In genomic region chr4:40969161-40969560, GRCm38 (mm10) we compare ENCODE assay signal across 18 mouse cellular contexts. TPM values are rescaled to one million over a fixed set of nuclear protein-coding genes. Genes with fewer than 3 reads are reported as not detected.
DNase-seq lines count a peak whose midpoint lies in the region; ATAC-seq and TF ChIP-seq lines count a peak whose summit lies in the region.
"Had no signal": no experiment of that assay in that cellular context is flagged by ENCODE, and none has a peak within 500 bp of the region (broad histone marks: within the 10 kb centered on the region; RNA-seq: fewer than 3 reads in every experiment).

No protein-coding gene starts in this region.

- H3K27me3 ChIP-seq in midbrain, embryonic 13.5 days = no peaks in the 10 kb centered on the region
- no peaks in the 10 kb centered on the region for H3K27me3 ChIP-seq in midbrain, embryonic 11.5 days (ENCODE audit: control insufficient read depth, insufficient read depth, low read length)
- H3K27me3 ChIP-seq in kidney, postnatal 0 days (ENCODE audit: insufficient read depth, low read length) = no peaks in the 10 kb centered on the region
- no peaks in the 10 kb centered on the region for H3K27me3 ChIP-seq in myocyte (ENCODE audit: control insufficient read depth, insufficient read depth, insufficient read length)
- H3K27me3 ChIP-seq: neural tube, embryonic 15.5 days; stomach, embryonic 15.5 days had no signal

- H3K36me3 ChIP-seq in midbrain, embryonic 13.5 days = peaks cover 27% of the 10 kb centered on the region
- H3K36me3 ChIP-seq in midbrain, embryonic 11.5 days (ENCODE audit: control insufficient read depth, insufficient read depth, low read length) = no peaks in the 10 kb centered on the region
- H3K36me3 ChIP-seq in kidney, postnatal 0 days (ENCODE audit: insufficient read depth, low read length) = peaks cover 20% of the 10 kb centered on the region; the same call in 1 of the 2 replicates
- H3K36me3 ChIP-seq in myocyte (ENCODE audit: control insufficient read depth, insufficient read depth) = peaks cover 24% of the 10 kb centered on the region

- no peaks in the 10 kb centered on the region for H3K9me3 ChIP-seq in midbrain, embryonic 13.5 days
- H3K9me3 ChIP-seq in midbrain, embryonic 11.5 days (ENCODE audit: control insufficient read depth, low read length) = no peaks in the 10 kb centered on the region
- H3K9me3 ChIP-seq in kidney, postnatal 0 days (replicated peaks; ENCODE audit: low read length) = no peaks in the 10 kb centered on the region
- H3K9me3 ChIP-seq: neural tube, embryonic 15.5 days; stomach, embryonic 15.5 days had no signal

- H3K4me2 ChIP-seq in midbrain, embryonic 13.5 days (replicated peaks) = peak overlapping the region; percentile 80; the same call in 1 of the 2 replicates
- H3K4me2 ChIP-seq in midbrain, embryonic 11.5 days = no peak overlapping the region
- H3K4me2 ChIP-seq in kidney, postnatal 0 days (ENCODE audit: low read length) = no peak overlapping the region
- H3K4me2 ChIP-seq in myocyte (ENCODE audit: low read depth) = peak overlapping the region; percentile 85

- peaks cover 22% of the 10 kb centered on the region for H3K4me1 ChIP-seq in midbrain, embryonic 13.5 days (replicated peaks)
- peaks cover 5% of the 10 kb centered on the region for H3K4me1 ChIP-seq in midbrain, embryonic 11.5 days (ENCODE audit: control insufficient read depth, insufficient read depth, low read length)
- no peaks in the 10 kb centered on the region for H3K4me1 ChIP-seq in kidney, postnatal 0 days (replicated peaks; ENCODE audit: insufficient read depth, low read length)

- H3ac ChIP-seq in myocyte (ENCODE audit: control insufficient read depth, insufficient read length) = no peak overlapping the region

- 0 out of 2 replicates have a peak overlapping the region, but pooled peaks have one; percentile 87 for H3K9ac ChIP-seq in midbrain, embryonic 13.5 days (replicated peaks)
- H3K9ac ChIP-seq in midbrain, embryonic 11.5 days (ENCODE audit: low read length) = no peak overlapping the region
- H3K9ac ChIP-seq in kidney, postnatal 0 days (ENCODE audit: low read depth, low read length) = no peak overlapping the region
- H3K9ac ChIP-seq: stomach, embryonic 15.5 days had no signal

- WGBS in midbrain, embryonic 13.5 days = 88% methylated on average over 4 of the region's 4 CpGs
- WGBS in midbrain, embryonic 11.5 days = 81% methylated on average over 4 of the region's 4 CpGs
- 48% methylated on average over 4 of the region's 4 CpGs for WGBS in kidney, postnatal 0 days

- peaks cover 28% of the 10 kb centered on the region for H3K79me2 ChIP-seq in myocyte (ENCODE audit: control insufficient read depth, insufficient read depth)

- no peak for TF ChIP-seq POLR2A in myocyte (IDR thresholded peaks at IDR 0.05; ENCODE audit: insufficient read length, low read depth)

- no peak for TF ChIP-seq CTCF in kidney, postnatal 0 days (IDR thresholded peaks at IDR 0.05; ENCODE audit: low read depth)

- no peak for ATAC-seq in midbrain, embryonic 13.5 days
- no peak for ATAC-seq in midbrain, embryonic 11.5 days (ENCODE audit: low FRiP score)
- ATAC-seq in kidney, postnatal 0 days (replicated peaks; ENCODE audit: low FRiP score, low read depth) = no peak
- ATAC-seq: forebrain, embryonic 16.5 days had no signal

- peak; percentile 15 for DNase-seq in kidney, adult 18-20 months
- DNase-seq in kidney, postnatal 10 days = no peak
- no peak for DNase-seq in midbrain, embryonic 11.5 days (ENCODE audit: low spot score, missing footprints)
- DNase-seq in kidney, postnatal 0 days (ENCODE audit: low spot score) = no peak
- no peak for DNase-seq in adrenal gland, postnatal 10 days
- DNase-seq: adrenal gland, adult 2 months; gastrocnemius, adult 2 months; heart, adult 18-20 months; left cerebral cortex, postnatal 4 days; lung, postnatal 10 days; retina, postnatal 1 day; thymus, postnatal 14 days had no signal

- H3K27ac ChIP-seq in midbrain, embryonic 13.5 days = no peak overlapping the region
- no peak overlapping the region for H3K27ac ChIP-seq in midbrain, embryonic 11.5 days (ENCODE audit: low read depth, low read length)
- peak overlapping the region; percentile 96 for H3K27ac ChIP-seq in kidney, postnatal 0 days

- no peak overlapping the region for H3K4me3 ChIP-seq in midbrain, embryonic 13.5 days (replicated peaks)
- no peak overlapping the region for H3K4me3 ChIP-seq in midbrain, embryonic 11.5 days (ENCODE audit: low read depth, low read length)
- no peak overlapping the region for H3K4me3 ChIP-seq in kidney, postnatal 0 days (replicated peaks; ENCODE audit: low read depth, low read length)
- H3K4me3 ChIP-seq in myocyte = peak overlapping the region; percentile 91

TF ChIP-seq in myocyte, 11 proteins besides CTCF, POLR2A, EP300 and RAD21:
- TF ChIP-seq POLR2AphosphoS2 (IDR thresholded peaks at IDR 0.05; ENCODE audit: insufficient read length, low read depth) = no peak
- no peak for TF ChIP-seq CEBPB (IDR thresholded peaks at IDR 0.05; ENCODE audit: insufficient read depth, poor library complexity, severe bottlenecking)
- TF ChIP-seq MYOD1 (IDR thresholded peaks at IDR 0.05; ENCODE audit: control insufficient read depth in 1 of 3, insufficient read length in 2 of 3, low read depth in 2 of 3) = no peak
- TF ChIP-seq TCF12 (IDR thresholded peaks at IDR 0.05; ENCODE audit: insufficient read depth, poor library complexity, severe bottlenecking) = no peak
- TF ChIP-seq USF1 (IDR thresholded peaks at IDR 0.05; ENCODE audit: low read depth) = no peak
- no peak for TF ChIP-seq MAX (IDR thresholded peaks at IDR 0.05; ENCODE audit: low read depth)
- no peak for TF ChIP-seq SRF (IDR thresholded peaks at IDR 0.05; ENCODE audit: control insufficient read depth, insufficient read length, low read depth)
- TF ChIP-seq TCF3 (IDR thresholded peaks at IDR 0.05; ENCODE audit: insufficient read length, low read depth) = no peak
- no peak for TF ChIP-seq MYOG (IDR thresholded peaks at IDR 0.05; ENCODE audit: control insufficient read depth in 1 of 3, insufficient read depth in 1 of 3, insufficient read length in 2 of 3, low read depth in 2 of 3)
- no peak for TF ChIP-seq E2F4 (IDR thresholded peaks at IDR 0.05; ENCODE audit: insufficient read depth)
- no peak for TF ChIP-seq REST (IDR thresholded peaks at IDR 0.05; ENCODE audit: insufficient read depth, insufficient read length)

RNA-seq across cellular contexts. Expression of gene Nfx1, which starts 1.5 kb away (rescaled TPM):
- 107 and 109 TPM in 2 replicates for polyA plus RNA-seq in midbrain, embryonic 13.5 days (2015; fragmentation: Nextera tagmentation; extraction: Ambion mirVana)
- polyA plus RNA-seq in midbrain, embryonic 11.5 days (2014; fragmentation: Nextera tagmentation; extraction: Ambion mirVana) = 89.5 and 94.0 TPM in 2 replicates
- polyA plus RNA-seq in kidney, postnatal 0 days (2015; fragmentation: Nextera tagmentation; extraction: Ambion mirVana) = 55.1 and 56.5 TPM in 2 replicates
- 27.0 TPM for polyA plus RNA-seq in myocyte (2012; fragmentation: generic; extraction: Trizol)
- 10 to 100 TPM; 54.9 to 66.9 TPM for total RNA-seq in adrenal gland, postnatal 10 days (2021)

RNA-seq across cellular contexts. Expression of gene Chmp5, which starts 21.0 kb away (rescaled TPM):
- 184 and 194 TPM in 2 replicates for polyA plus RNA-seq in midbrain, embryonic 13.5 days (2015; fragmentation: Nextera tagmentation; extraction: Ambion mirVana)
- polyA plus RNA-seq in midbrain, embryonic 11.5 days (2014; fragmentation: Nextera tagmentation; extraction: Ambion mirVana) = 159 and 169 TPM in 2 replicates
- 160 and 164 TPM in 2 replicates for polyA plus RNA-seq in kidney, postnatal 0 days (2015; fragmentation: Nextera tagmentation; extraction: Ambion mirVana)
- polyA plus RNA-seq in myocyte (2012; fragmentation: generic; extraction: Trizol) = 62.2 TPM
- 10 to 100 TPM; 62.5 to 69.9 TPM for total RNA-seq in adrenal gland, postnatal 10 days (2021)

RNA-seq across cellular contexts. Expression of gene Bag1, which starts 21.1 kb away (rescaled TPM):
- 182 and 186 TPM in 2 replicates for polyA plus RNA-seq in midbrain, embryonic 13.5 days (2015; fragmentation: Nextera tagmentation; extraction: Ambion mirVana)
- polyA plus RNA-seq in midbrain, embryonic 11.5 days (2014; fragmentation: Nextera tagmentation; extraction: Ambion mirVana) = 233 and 247 TPM in 2 replicates
- 284 and 295 TPM in 2 replicates for polyA plus RNA-seq in kidney, postnatal 0 days (2015; fragmentation: Nextera tagmentation; extraction: Ambion mirVana)
- 330 TPM for polyA plus RNA-seq in myocyte (2012; fragmentation: generic; extraction: Trizol)
- 100 to 1,000 TPM; 257 to 267 TPM for total RNA-seq in adrenal gland, postnatal 10 days (2021)

RNA-seq across cellular contexts. Expression of gene Spink4, which starts 49.3 kb away (rescaled TPM):
- not detected in 2 replicates for polyA plus RNA-seq in midbrain, embryonic 13.5 days (2015; fragmentation: Nextera tagmentation; extraction: Ambion mirVana)
- polyA plus RNA-seq in midbrain, embryonic 11.5 days (2014; fragmentation: Nextera tagmentation; extraction: Ambion mirVana) = not detected in 2 replicates
- polyA plus RNA-seq in kidney, postnatal 0 days (2015; fragmentation: Nextera tagmentation; extraction: Ambion mirVana) = 0.41 and 1.0 TPM in 2 replicates
- polyA plus RNA-seq in myocyte (2012; fragmentation: generic; extraction: Trizol) = 12.5 TPM
- 1 to 10 TPM; 4.6 to 4.8 TPM for total RNA-seq in adrenal gland, postnatal 10 days (2021)
- total RNA-seq: gastrocnemius, adult 2 months; heart, adult 18-20 months; layer of hippocampus, postnatal 10 days; left cerebral cortex, postnatal 4 days had no signal
- polyA plus RNA-seq: forebrain, embryonic 16.5 days; neural tube, embryonic 15.5 days had no signal

Comparison
In these comparisons a context has a peak if more than half of its experiments do, and no peak if none do; other contexts are left out.
1. H3K4me2 ChIP-seq: peak in midbrain, embryonic 13.5 days (single experiment) and myocyte (single experiment); none in midbrain, embryonic 11.5 days (single experiment) and kidney, postnatal 0 days (single experiment).